Mouse (Mus musculus) C2C12 (cell line): ENCODE results near the gene Dyrk2.

Experiments
- CTCF ChIP-seq: IDR thresholded peaks from one replicate; pipeline ENCODE4 v1.5.1; 2011; ENCODE audit not compliant: control insufficient read depth, insufficient read depth, insufficient read length
- MAX ChIP-seq: IDR thresholded peaks from one replicate; pipeline ENCODE4 v1.6.1; 2011; ENCODE audit warnings: mild to moderate bottlenecking, control low read depth
- MYOD1 ChIP-seq: IDR thresholded peaks from one replicate; pipeline ENCODE4 v1.6.1; 2011; ENCODE audit warnings: low read depth; ENCODE audit not compliant: control insufficient read depth, insufficient read length
- MYOG ChIP-seq: IDR thresholded peaks from one replicate; pipeline ENCODE4 v1.6.1; 2011; ENCODE audit not compliant: control insufficient read depth, insufficient read length; ENCODE audit errors: extremely low read depth

DNA sequence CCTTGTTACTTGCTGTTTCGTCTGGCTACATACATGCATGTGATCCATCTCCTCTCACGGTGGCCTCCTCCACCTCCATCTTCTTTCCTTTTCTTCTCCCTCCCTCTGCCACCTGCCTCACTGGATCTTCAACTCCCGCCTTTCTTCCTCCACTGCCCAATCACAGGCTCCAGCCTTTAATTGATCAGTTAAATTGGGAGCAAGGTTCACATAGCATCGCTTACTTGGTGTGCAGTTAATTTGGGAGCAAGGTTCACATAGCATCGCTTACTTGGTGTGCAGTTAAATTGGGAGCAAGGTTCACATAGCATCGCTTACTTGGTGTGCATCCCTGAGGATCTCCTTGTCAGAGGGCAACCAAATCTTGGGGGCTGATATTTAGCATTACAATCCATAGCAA lies 52.9 kb downstream of the Dyrk2 start:
- TF ChIP-seq CTCF, result no peak
- no peak for TF ChIP-seq MYOG
- no peak for TF ChIP-seq MAX
- TF ChIP-seq MYOD1, result no peak
